Mouse (Mus musculus) kidney, postnatal 0 days (tissue): Measurements from ENCODE around the gene Grk5. TPM values are rescaled to one million over a fixed set of nuclear protein-coding genes. Genes with fewer than 3 reads are reported as not detected.

Source experiments
- ATAC-seq: fragments of 200-750 bp; cut with Nextera tagmentation; replicated peaks from 2 replicates; pipeline ENCODE4 v1.8.0; 2017; ENCODE audit warnings: low read depth, moderate number of reproducible peaks, moderate TSS enrichment, moderate library complexity; ENCODE audit not compliant: low FRiP score
- DNase-seq: peaks from one replicate; pipeline ENCODE4 v3.0.0-alpha.2; 2016; ENCODE audit warnings: low spot score
- H3K27ac ChIP-seq: fragments of 300-500 bp; sonication (generic); 2 replicates; pipeline ENCODE4 v1.5.1; 2014; ENCODE audit warnings: mild to moderate bottlenecking
- H3K27me3 ChIP-seq: fragments of 300-500 bp; sonication (generic); 2 replicates; pipeline ENCODE4 v1.6.1; 2014; ENCODE audit warnings: low read length, mixed read lengths; ENCODE audit not compliant: insufficient read depth
- H3K36me3 ChIP-seq: fragments of 300-500 bp; sonication (generic); 2 replicates; pipeline ENCODE4 v1.6.1; 2014; ENCODE audit warnings: low read length, mixed read lengths; ENCODE audit not compliant: insufficient read depth
- H3K4me1 ChIP-seq: fragments of 300-500 bp; sonication (generic); replicated peaks from 2 replicates; pipeline ENCODE4 v1.6.1; 2014; ENCODE audit warnings: antibody characterized with exemption, low read length, mixed read lengths; ENCODE audit not compliant: insufficient read depth
- H3K4me2 ChIP-seq: fragments of 300-500 bp; sonication (generic); 2 replicates; pipeline ENCODE4 v1.6.1; 2014; ENCODE audit warnings: mild to moderate bottlenecking, low read length, moderate library complexity, mixed read lengths
- H3K4me3 ChIP-seq: fragments of 300-500 bp; sonication (generic); replicated peaks from 2 replicates; pipeline ENCODE4 v1.5.1; 2014; ENCODE audit warnings: low read depth, low read length
- H3K9ac ChIP-seq: fragments of 300-500 bp; sonication (generic); 2 replicates; pipeline ENCODE4 v1.6.1; 2014; ENCODE audit warnings: low read depth, low read length
- H3K9me3 ChIP-seq: fragments of 300-500 bp; sonication (generic); replicated peaks from 2 replicates; pipeline ENCODE4 v1.6.1; 2016; ENCODE audit warnings: low read length, inconsistent platforms, mixed read lengths
- CTCF ChIP-seq: IDR thresholded peaks from 2 replicates; pipeline ENCODE4 v1.5.1; 2016; ENCODE audit warnings: antibody characterized with exemption, low read depth, mild to moderate bottlenecking, moderate library complexity
- WGBS: fragments of 180-500 bp; shearing (Covaris S2); extraction: QIAGEN DNeasy Blood & Tissue Kit; methylation state at CpG from one replicate; pipeline ENCODE4 v1.1.7; 2014; 5-methylcytosine and 5-hydroxymethylcytosine counted together
- polyA plus RNA-seq: library from polyadenylated mRNA; unstranded; fragments of >200 nt; fragmentation: Nextera tagmentation; extraction: Ambion mirVana; gene quantifications from 2 replicates; pipeline ENCODE4 v1.2.1, GENCODE M21; 2015

Gene Grk5
- polyA plus RNA-seq, 1 experiment from 2014 or later: 2.3 TPM

DNA sequence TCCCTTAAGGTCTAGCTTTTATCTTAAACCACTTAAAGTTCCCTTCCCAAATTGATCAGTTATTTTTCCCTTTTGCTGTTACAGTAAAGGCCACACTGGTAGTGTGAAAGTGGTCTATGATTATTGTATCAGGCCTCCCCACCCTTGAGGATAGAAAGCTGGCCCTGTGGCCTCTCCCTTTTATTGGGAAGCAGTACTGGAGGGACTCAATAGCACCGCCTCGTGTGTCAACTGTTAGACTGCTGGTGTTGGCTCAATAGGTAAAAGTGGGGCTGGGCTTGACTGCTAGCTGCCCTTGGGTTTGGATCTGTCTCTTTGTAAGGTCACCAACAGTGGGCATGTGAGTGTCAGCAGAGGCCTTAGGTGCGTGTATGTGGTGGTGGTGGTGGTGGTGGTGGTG is 174.8 kb downstream of the Grk5 start:
- ATAC-seq (no peak), DNase-seq (no peak)
- Histone ChIP-seq H3K9ac (no peak overlapping the region), H3K36me3 (no peaks in the 10 kb centered on the region), H3K4me3 (no peak overlapping the region), H3K27ac (no peak overlapping the region), H3K4me2 (no peak overlapping the region), H3K27me3 (no peaks in the 10 kb centered on the region), H3K4me1 (0 out of 2 replicates have a peak, but pooled peaks cover 3% of the 10 kb centered on the region), H3K9me3 (no peaks in the 10 kb centered on the region)
- WGBS: 81% methylated on average over 3 of the region's 3 CpGs
- TF ChIP-seq CTCF: no peak

DNA sequence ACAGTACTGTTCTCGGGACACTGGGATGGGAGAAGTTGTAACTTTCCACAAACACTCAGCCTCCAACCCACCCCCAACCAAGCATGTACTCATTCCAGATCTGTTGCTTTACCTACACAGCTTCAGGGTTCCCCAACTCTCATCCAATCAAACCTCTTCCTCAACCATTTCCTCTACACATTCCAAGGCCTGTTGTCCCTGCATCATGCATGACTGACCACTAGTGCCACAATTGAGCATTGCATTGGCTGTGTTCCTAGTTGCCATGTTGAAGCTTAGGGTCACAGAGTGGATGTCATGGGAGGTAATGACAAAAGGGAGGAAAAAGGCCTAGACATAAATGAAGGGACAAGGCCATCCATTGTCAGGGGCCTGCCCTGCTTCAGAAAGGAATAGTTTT is 175.5 kb downstream of the Grk5 start:
- ATAC-seq: 0 out of 2 replicates have a peak, but pooled peaks have one; percentile 21
- Histone ChIP-seq H3K4me2 (no peak overlapping the region), H3K36me3 (no peaks in the 10 kb centered on the region), H3K4me1 (0 out of 2 replicates have a peak, but pooled peaks cover 3% of the 10 kb centered on the region), H3K27me3 (no peaks in the 10 kb centered on the region), H3K4me3 (no peak overlapping the region), H3K9me3 (no peaks in the 10 kb centered on the region), H3K9ac (no peak overlapping the region), H3K27ac (no peak overlapping the region)
- peak; percentile 39; the same call in 1 of the 2 replicates for TF ChIP-seq CTCF
- DNase-seq: no peak
- WGBS: 88% methylated on average over 1 of the region's 1 CpGs

DNA sequence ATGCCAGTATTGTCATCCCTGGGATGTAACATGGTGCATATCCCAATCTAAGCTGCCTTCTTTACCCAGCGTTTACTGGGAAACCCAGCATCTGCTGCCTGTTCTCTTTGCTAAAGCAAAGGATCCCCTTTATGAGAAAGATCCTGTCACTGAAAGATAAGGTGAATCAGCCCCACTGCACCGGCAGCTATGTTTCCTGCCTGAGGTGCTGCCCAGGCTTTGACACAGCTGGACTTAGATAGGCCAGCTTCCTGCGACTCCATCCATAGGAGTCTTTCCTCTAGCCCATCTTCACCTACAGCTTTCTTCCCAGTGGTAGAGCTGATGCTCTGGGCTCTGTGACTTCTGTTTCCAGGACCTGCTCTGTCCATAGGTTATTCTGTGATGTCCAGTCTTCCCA is 189.1 kb downstream of the Grk5 start:
- Histone ChIP-seq H3K4me1 (no peaks in the 10 kb centered on the region), H3K9me3 (no peaks in the 10 kb centered on the region), H3K4me3 (no peak overlapping the region), H3K4me2 (no peak overlapping the region), H3K9ac (no peak overlapping the region), H3K36me3 (no peaks in the 10 kb centered on the region), H3K27ac (no peak overlapping the region), H3K27me3 (no peaks in the 10 kb centered on the region)
- 86% methylated on average over 3 of the region's 3 CpGs for WGBS
- ATAC-seq (no peak), DNase-seq (no peak)
- no peak for TF ChIP-seq CTCF

DNA sequence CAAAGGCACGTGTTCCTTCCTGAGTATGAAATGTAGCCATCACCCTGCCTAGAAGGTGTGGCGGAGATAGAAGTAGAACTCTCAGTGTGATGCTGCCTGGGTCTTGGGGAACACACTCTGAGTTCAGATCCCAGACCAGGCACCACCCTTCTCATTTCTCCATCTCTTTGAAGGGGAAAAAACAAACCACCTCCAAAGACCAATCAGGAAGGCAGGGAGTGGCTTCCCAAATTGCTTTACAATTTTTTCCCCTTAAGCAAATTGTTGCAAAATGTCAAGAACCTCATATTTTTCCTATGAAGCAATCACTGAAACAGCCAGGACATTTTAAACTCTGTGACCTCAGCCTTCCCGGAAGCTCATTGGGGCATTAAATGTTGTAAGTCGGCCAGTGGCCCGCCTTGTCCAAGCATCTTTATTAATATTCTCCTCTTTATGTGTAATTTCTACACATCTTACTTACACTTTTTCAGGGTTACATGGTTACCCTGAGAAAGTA is 190.8 kb downstream of the Grk5 start:
- Histone ChIP-seq H3K36me3 (no peaks in the 10 kb centered on the region), H3K27me3 (no peaks in the 10 kb centered on the region), H3K9ac (no peak overlapping the region), H3K4me2 (no peak overlapping the region), H3K27ac (no peak overlapping the region), H3K4me3 (no peak overlapping the region), H3K9me3 (no peaks in the 10 kb centered on the region), H3K4me1 (no peaks in the 10 kb centered on the region)
- 86% methylated on average over 5 of the region's 5 CpGs for WGBS
- ATAC-seq: no peak
- no peak for TF ChIP-seq CTCF
- no peak for DNase-seq

DNA sequence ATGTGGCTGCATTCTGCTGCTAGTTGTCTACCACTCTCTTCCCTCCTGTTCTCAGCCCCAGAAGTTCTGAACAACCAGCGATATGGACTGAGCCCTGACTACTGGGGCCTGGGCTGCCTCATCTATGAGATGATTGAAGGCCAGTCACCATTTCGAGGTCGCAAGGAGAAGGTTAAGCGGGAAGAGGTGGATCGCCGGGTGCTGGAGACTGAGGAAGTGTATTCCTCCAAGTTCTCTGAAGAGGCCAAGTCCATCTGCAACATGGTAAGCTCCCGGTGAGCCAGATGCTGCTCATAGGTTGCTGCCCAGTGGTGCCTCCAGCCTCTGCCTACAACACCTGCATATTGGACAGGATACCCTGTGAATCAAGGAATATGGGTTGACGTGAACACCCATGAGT is 193.5 kb downstream of the Grk5 start:
- Histone ChIP-seq H3K36me3 (no peaks in the 10 kb centered on the region), H3K27me3 (no peaks in the 10 kb centered on the region)
- no peak for TF ChIP-seq CTCF

DNA sequence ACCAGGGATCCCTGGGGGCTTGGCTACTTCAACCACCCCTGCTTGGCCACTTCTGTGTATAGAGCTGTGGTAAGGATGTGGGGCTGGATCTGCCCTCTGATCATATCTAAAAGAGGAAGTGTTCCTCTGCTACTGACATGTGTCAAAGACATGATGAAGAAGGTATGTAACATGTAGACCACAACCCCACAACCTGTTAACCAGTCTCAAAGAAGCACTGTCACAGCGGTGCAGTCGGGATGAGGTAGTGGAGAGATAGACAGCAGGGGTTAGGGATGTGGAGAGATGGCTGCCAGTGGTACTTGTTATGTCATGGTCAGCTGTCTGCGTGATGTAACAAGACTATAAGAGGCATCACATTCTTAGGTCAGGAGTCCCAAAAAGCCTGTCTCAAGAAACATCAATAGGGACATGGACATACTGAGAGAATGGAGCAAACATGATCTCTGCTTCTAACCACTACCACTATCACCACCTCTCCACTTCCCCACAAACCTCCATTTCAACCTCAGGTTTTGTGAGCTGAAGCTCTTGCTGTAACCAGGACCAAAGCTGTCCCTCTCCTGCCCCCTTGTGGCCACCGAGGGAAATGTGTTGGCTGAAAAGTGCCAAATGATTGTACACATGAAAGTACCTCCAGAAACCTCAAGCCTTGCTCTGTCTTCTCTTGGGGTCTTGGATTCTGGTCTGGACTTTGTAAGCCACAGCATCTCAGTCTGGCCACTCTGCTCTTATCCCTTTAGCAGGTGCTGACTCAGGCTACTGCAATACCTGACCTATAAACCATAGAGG is 194.8 kb downstream of the Grk5 start:
- WGBS: 46% methylated on average over 4 of the region's 4 CpGs

More for the DNA sequence above, 193.5 kb downstream of the Grk5 start:
- Histone ChIP-seq H3K4me3 (no peak overlapping the region), H3K4me1 (no peaks in the 10 kb centered on the region), H3K27ac (no peak overlapping the region), H3K4me2 (no peak overlapping the region), H3K9me3 (no peaks in the 10 kb centered on the region), H3K9ac (no peak overlapping the region)
- DNase-seq: no peak
- no peak for ATAC-seq
- 93% methylated on average over 8 of the region's 8 CpGs for WGBS

More for the DNA sequence above, 194.8 kb downstream of the Grk5 start:
- peak; percentile 99 for TF ChIP-seq CTCF
- Histone ChIP-seq H3K27ac (no peak overlapping the region), H3K36me3 (no peaks in the 10 kb centered on the region), H3K4me1 (no peaks in the 10 kb centered on the region), H3K9me3 (no peaks in the 10 kb centered on the region), H3K27me3 (no peaks in the 10 kb centered on the region), H3K4me3 (no peak overlapping the region), H3K4me2 (no peak overlapping the region), H3K9ac (no peak overlapping the region)
- no peak; the same call in 1 of the 2 replicates for ATAC-seq
- peak; percentile 83 for DNase-seq
